Mouse (Mus musculus) lung, postnatal 14 days (tissue): Measurements from ENCODE around the gene Cdkn2b.

Experiments used
- DNase-seq: peaks from one replicate; pipeline ENCODE4 v3.0.0; 2021

Gene Cdkn2b

GRCm38 (mm10) chr4:89310491-89311254, at the start of gene Cdkn2b:
TSS of gene Cdkn2b (minus strand) at chr4:89311039.
- DNase-seq = peak; percentile 96

- DNase-seq = peak; percentile 59
Observed at GRCm38 (mm10) chr4:89360349-89360748, 49.5 kb upstream of the Cdkn2b start.

- no peak for DNase-seq
Observed at GRCm38 (mm10) chr4:89359506-89359905, 48.7 kb upstream of the Cdkn2b start.

GRCm38 (mm10) chr4:89353935-89354334, 43.1 kb upstream of the Cdkn2b start:
- no peak for DNase-seq

GRCm38 (mm10) chr4:89353071-89353582, 42.3 kb upstream of the Cdkn2b start:
- no peak for DNase-seq

- DNase-seq = no peak
Observed at GRCm38 (mm10) chr4:89351474-89351873, 40.6 kb upstream of the Cdkn2b start.

GRCm38 (mm10) chr4:89350938-89351451, 40.2 kb upstream of the Cdkn2b start:
- DNase-seq = no peak

- no peak for DNase-seq
Observed at GRCm38 (mm10) chr4:89350391-89350790, 39.6 kb upstream of the Cdkn2b start.

GRCm38 (mm10) chr4:89348842-89349241, 38.0 kb upstream of the Cdkn2b start:
- no peak for DNase-seq

- no peak for DNase-seq
Observed at GRCm38 (mm10) chr4:89313461-89313860, 2.6 kb upstream of the Cdkn2b start.

GRCm38 (mm10) chr4:89309996-89310395, 843 bp downstream of the Cdkn2b start:
- DNase-seq = no peak

GRCm38 (mm10) chr4:89308001-89308400, 2.8 kb downstream of the Cdkn2b start:
- no peak for DNase-seq

GRCm38 (mm10) chr4:89306798-89307365, 4.0 kb downstream of the Cdkn2b start:
- no peak for DNase-seq

- DNase-seq = no peak
Observed at GRCm38 (mm10) chr4:89305691-89306090, 5.1 kb downstream of the Cdkn2b start.

- no peak for DNase-seq
Observed at GRCm38 (mm10) chr4:89303281-89303995, 7.4 kb downstream of the Cdkn2b start.

GRCm38 (mm10) chr4:89302129-89302528, 8.7 kb downstream of the Cdkn2b start:
- no peak for DNase-seq

- no peak for DNase-seq
Observed at GRCm38 (mm10) chr4:89299721-89300120, 11.1 kb downstream of the Cdkn2b start.

- no peak for DNase-seq
Observed at GRCm38 (mm10) chr4:89295441-89296220, 15.2 kb downstream of the Cdkn2b start.

- DNase-seq = peak; percentile 54
Observed at GRCm38 (mm10) chr4:89294486-89295440, 16.1 kb downstream of the Cdkn2b start, which contains the start of gene Cdkn2a. TSS of gene Cdkn2a (minus strand) at chr4:89294653.

GRCm38 (mm10) chr4:89294091-89294485, 16.8 kb downstream of the Cdkn2b start:
- DNase-seq = no peak

GRCm38 (mm10) chr4:89293516-89293915, 17.3 kb downstream of the Cdkn2b start:
- DNase-seq = no peak
